Mouse (Mus musculus): ENCODE data around the gene Mrpl37.

Gene Mrpl37

DNA sequence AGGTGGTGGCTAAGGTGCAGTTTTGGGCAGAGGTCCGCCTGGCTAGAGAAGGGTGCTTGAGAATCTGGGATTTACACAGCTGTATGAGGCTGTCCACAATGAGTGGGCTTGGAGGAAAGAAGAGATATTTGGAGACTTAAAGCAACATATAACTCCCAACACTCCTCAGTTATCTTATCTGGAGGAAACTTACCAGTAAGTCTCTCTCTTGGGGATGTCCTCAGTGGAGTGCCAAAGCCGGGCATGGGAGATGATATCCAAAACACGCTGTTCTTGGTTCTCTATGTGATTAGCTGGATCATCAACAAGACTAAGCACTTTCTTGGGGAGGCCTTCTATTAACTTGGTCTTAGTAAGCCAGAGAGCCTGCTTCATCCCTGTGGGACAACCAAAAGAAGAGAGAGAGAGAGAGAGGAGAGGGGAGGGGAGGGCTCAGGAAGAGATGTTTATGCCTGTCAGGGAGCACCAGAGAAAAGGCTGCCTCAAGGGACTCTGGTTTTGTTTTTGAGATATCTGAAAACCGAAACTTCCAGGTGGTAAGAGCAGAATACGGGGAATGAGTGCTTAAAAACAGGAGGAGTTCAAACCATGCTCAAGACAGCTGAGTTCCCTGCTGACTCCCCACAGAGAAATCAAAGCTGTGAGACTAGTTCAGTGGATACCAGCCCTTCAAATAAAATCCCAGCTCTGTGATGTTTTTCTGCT lies 2.1 kb downstream of the Mrpl37 start:
- DNase-seq: no peak

DNA sequence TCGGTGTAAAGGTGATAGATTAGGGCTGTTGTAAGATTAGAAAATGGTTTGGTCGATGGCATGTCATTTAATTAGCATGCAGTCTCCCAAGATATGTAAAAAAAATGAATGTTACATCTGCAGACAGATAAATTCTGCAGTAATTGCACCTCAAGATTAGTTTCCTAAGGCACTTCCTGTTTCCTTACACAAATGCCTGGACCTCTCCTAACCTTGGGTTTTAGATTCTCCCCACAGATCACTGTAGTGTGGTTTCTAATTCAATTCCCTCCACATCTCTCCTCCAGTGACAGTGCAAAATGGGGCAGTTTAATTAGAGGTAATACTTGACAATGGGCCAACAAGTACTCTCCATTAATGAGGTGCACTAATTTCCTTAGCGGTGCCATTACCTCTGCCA lies 3.5 kb downstream of the Mrpl37 start:
- DNase-seq: no peak

DNA sequence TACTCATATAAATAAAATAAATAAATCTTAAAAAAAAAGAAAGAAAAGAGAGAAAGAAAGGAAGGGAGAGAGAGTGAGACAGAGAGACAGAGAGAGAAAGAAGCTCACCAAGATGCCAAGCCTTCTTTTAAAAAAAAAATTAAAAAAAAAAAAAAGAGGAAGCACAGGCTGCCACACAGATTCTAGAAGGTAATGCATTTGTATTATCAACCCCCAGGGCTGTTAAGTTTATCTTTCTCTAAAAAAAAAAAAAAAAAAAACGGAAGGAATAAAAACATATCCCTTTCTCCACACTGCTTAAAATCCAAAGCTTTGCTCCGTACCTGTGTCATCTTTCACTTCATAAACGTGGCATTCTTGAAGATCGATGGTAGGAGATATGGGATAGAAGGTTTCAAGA lies 5.1 kb downstream of the Mrpl37 start:
- no peak for DNase-seq

DNA sequence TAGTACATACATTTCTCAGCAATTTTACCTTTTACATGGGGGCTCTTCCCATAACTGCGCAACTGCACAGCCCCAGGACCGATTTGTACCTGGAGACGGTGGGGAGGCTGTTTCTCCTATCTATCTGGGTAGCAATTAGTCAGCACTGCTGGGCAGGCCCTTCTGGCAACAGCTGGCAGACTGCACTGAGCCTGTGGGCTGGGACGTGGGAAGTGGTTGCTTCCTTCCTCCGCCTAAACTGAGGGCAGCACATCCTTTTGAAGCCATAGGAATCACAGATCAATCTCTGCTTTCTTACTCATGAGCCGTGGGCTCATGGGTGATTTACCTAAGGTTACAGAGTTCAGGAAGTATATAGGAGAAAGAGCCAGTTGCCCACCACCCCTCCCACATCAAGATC lies 7.9 kb downstream of the Mrpl37 start:
- no peak for DNase-seq

DNA sequence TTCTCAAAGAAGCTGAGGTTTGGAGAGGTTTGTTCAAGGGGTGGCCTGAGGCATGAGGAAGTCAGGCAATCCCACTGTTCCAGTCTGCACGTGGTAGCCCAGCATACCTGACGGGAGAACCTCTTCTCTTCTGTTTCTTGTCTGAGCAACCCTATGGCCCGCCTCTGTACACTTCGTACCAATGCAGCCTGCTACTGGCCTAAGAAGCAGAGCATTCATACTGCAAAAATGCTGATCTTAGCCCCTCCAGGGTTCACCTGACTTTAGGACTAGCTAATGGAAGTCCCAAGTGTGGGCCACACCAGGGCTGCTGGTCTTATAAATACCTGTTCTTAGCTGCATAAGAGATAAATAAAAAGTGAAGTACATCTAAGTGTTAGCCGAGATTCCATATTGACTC lies 8.3 kb downstream of the Mrpl37 start:
- DNase-seq: no peak

DNA sequence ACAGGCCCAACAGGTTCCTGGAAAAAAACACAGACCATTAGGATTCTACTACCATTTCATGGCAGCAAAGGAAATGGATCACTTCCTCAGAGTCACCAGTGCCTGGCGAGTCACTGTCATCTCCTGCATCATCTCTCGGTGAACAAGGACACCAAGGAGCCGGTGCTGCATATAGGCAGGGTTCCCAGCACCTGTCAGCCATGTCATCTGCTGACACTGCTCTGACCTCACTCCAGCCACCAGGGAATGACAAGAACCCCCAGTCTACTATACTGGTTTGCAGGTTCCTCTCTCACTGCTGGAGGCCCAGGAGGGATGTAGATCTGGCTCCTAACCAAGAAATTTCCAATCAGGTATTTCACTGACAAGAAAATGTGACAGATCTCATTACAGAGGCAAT lies 10.6 kb downstream of the Mrpl37 start:
- no peak for DNase-seq

DNA sequence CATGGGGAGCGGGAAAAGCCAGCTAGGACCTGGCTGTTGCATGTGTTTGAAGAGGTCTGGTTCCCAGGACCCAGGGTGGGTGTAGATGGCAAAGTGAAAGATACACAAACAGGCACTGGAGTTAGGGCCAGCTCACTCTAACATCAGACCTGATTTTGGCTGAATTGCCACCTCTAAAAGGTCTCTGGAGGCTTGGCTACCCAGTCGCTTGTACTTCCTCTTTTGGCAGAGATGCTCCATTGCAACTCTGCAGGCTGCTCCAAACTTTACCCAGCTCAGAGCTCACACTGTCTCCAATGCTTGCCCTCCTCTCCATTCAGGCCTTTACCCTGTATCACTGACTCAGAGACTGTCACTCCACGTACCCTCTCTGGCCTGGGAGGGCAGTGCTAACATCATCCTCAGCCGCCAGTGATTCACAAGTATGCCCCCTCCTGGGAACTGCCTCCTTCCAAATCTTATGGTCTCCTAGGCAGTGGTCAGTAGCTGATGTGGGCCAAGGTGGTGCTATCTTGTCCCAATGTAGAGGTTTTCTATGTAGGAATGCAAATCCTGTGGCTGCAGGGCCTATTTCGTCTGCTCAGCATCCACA lies 13.6 kb downstream of the Mrpl37 start:
- no peak for DNase-seq

DNA sequence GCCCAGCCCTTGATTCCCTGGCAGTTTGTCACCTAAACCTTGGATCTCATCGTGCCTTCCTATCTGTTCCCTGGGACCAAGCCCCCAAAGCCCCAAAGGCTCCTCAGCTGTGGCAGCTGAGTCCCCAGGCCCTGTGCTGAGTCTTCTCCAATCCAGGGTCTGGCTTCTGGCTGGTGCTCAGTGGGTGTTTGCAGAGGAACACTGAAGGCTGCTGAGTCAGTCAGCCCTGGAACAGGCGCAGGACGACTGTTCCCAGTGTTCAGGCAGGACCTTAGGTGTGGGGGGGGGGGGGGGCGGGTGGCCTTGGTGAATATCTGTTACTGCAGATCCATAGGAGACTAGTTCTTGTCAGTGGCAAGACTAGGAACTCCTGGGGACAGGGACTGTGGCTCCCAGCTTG lies 14.8 kb downstream of the Mrpl37 start:
- no peak for DNase-seq

DNA sequence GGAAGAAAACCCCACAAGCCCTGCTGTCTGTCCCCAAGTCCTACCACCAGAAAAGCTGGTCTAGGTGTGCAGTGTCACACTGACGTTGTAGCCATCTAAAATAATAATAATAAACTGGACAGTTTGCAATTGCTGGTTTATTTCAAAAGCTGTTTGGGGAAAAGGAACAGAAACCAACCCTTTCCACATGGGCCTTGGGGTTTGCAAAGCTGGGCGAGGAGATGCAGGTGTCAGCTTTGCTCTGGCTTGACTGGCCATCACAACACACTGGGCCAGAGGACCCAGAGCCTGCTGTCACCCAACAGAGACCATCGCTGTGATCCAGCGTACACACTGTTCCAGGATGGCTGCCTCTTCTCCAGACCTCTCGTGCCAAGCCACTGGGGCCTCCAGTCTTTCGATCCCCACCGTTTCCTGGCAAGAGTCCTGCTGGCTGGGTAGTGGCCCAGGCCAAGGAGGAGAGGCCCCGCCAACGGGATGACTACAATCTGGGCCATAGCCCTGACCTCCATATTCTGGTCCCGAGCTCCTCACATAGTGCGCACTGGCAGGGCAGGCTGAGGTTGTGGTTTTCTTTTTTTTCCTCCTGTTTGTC lies 18.0 kb downstream of the Mrpl37 start:
- DNase-seq: no peak

DNA sequence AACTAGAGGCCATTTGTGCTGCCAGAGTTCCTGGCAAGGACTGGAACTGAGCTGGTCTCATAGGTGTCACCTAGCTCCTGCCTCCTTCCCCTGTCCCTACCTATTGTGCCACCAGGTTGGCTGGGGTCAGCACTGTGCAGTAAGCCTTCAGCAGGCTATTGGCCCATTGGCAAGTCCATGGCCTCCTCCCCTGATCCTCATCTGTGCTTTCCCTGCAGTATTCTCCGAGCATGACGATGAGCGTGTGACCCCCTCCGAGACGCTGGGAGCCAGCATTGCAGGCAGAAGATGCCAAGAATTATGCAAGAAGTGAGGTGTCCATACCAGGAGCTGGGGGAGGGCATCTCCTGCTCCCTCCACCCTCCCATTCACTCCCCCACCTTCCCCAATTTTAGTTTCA lies 18.9 kb downstream of the Mrpl37 start:
- no peak for DNase-seq

DNA sequence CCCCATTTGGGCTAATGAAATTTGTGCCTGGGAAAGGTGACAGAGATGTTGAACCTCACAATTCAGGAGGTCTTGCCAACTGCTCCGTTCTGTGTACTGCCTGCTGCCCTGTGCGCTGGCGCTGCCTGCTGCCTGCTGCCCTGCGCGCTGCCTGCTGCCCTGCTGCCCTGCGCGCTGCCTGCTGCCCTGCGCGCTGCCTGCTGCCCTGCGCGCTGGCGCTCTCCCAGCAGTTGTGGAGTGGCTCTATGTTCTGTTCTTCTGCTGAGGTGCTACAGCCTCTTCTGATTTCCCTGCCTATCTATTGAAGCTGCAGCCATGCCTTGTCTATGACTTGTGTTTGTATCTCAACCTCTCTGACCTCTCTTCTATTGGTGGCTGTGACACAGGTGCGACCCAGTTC lies 21.5 kb downstream of the Mrpl37 start:
- DNase-seq: no peak

DNA sequence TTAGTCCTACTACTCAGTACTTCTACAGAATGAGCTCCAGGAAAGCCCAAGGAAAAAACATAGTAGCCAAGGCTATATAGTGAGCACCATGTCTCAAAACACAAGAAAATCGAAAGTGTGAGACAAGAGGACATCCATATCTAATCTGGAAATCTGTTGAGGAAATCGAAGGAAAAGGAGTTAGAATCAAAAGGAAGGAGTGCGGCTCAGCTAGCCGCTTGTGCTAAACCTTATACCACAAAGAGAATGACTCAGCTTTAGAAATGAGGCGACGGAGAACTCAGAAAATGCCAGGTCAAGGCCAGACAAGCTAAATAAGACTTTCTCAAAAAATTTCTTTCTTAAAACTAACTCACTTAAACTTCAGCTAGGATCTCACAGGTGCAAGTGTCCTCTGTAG lies 24.4 kb downstream of the Mrpl37 start:
- DNase-seq: no peak

DNA sequence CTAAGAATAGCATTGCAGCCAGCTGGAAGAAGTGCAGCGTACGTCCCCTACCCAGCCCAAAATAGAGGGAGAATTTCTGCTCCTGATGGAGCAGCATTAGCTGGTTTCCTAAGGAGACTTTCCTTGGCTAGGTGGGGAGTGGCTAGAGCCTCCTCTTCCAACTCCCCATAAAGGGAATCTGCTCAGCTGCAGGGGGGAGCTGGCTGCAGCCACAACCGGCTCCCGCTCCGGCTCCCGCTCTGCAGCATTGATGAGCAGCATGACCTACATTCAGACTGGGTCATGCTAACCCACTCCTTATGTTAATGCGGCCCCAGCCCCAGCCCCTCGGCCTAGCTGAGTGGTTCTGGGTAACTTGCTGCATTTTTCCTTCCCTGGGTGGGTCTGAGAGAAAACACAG lies 27.4 kb downstream of the Mrpl37 start:
- no peak for DNase-seq

DNA sequence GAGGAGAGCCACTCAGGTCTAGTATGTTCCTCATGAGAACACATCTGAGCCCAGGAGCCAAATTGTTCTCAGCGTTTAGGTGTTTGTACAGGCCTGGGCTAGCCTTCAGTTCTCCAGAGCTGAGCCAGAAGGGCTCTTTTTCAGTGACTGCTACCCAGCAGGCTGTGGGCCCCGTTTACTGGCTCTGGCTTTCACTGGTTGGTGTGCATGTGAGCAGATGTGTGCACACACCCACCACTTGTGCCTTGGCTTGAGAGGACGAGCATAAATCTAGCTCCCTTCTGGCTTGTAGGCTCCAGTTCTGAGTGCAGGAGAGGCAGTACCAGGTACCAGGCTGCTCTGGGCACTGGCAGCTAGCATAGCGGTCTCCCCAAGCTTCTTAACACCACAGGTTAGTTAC lies 28.4 kb downstream of the Mrpl37 start:
- DNase-seq: no peak

DNA sequence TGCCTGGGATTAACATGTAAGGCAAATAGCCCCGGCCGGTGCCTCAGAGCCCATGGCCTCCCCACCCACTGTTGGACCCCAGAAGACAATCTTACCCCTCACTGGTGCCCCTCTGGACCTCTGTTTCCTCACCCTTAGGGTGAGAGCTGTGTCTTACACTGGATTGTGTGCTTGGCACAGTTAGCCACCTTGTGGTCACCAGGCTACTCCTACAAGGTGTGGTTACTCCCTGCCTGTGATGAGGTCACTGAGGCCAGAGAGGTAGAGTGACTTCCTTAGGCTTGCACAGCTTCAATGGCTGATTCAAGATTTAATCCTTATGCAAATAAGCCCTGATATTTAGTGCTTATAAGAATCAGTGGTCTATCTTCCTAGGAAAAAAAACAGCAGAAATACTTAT lies 29.7 kb downstream of the Mrpl37 start:
- DNase-seq: no peak

DNA sequence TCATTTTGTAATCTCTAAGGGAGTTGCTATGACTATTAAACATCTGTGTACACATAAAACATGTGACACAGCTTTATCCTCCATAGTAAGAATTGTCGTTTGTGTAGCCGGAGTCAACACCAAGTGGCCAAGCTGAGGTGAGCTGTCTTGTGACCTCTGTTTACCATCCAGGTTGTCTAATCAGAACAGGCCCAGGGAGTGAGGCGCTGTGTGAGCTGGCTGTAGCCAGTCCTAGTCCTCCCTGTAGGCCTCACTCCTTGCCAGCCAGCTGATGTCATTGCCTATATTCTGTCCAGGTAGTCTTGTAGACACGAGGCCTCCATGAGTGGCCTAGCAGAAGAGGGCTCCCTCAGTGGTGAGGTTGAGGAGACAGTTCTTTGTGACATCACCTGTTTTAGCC lies 31.0 kb downstream of the Mrpl37 start:
- no peak for DNase-seq

DNA sequence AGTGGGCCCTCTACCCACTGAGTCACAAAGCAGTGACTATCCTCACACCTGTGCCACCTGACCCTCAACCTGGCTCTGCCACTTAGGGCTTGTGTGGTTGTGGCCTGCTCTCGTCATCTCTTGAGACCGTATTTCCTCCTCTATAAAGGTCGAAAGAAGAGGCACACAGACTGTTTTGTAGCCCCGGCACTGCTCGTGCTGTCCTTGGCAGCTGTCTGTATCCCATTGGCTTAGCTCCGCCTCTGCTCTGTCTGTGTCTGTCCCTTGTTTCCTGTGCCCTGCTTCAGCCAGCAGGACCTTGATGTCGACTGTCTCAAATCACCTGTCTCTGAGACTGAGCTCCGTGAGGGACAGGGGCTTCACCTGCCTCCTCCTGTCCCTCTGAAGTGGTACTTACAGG lies 40.2 kb downstream of the Mrpl37 start:
- DNase-seq: no peak

DNA sequence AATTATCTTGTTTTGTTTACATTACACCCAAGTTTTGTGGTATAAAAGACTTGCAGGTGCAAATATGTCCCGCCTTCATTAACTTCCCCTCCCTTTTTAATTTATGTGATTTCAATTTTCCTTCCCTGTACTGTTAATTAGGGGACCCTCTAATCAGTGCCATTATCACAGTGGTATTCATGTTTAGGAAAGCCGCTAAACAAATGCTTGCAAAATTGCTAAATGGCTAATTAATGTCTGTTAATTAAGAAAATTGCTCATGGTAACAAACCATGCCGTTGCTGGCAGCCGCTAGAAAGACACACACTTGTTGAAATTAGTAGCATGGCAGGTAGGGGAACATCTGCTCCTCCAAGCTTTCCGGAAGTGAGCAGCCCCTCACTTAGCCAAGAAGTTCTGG lies 41.3 kb downstream of the Mrpl37 start:
- no peak for DNase-seq

DNA sequence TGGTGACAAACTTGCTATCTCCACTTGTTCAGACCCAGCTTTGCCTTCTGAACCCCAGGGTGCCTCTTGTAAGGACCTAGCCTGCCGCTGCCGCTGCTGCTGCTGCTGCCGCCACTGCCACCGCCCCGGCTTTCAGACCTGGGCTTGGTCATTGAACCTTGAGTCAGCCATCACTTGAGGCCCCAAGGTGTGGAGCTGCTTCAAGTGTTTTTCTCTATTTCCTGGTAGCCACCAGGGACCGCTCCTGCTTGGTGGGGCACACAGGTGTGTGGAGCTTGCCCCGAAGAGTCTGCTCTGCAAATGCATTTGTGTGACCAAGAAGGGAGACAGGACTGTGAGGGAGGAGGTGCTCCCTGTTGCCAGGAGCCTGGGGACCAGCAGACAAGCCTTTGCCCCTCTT lies 41.8 kb downstream of the Mrpl37 start:
- DNase-seq: no peak

DNA sequence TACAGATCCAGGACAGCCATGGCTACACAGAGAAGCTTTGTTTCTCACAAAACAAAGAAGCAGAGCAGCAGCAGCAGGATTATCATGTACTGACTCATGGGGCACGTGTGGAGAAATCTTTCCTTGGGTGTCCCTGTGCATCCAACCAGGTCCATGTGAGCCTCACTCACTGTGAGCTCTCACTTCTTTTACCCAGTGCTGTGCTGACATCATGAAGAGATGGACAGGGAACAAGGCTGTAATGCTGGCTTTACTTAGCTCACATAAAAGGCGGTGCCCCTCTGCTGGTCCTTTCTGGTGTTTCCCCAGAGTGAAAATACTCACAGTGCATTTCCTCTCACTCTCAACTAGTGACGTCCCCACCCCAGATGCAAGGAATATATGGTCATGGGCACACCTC lies 45.2 kb downstream of the Mrpl37 start:
- no peak for DNase-seq

DNA sequence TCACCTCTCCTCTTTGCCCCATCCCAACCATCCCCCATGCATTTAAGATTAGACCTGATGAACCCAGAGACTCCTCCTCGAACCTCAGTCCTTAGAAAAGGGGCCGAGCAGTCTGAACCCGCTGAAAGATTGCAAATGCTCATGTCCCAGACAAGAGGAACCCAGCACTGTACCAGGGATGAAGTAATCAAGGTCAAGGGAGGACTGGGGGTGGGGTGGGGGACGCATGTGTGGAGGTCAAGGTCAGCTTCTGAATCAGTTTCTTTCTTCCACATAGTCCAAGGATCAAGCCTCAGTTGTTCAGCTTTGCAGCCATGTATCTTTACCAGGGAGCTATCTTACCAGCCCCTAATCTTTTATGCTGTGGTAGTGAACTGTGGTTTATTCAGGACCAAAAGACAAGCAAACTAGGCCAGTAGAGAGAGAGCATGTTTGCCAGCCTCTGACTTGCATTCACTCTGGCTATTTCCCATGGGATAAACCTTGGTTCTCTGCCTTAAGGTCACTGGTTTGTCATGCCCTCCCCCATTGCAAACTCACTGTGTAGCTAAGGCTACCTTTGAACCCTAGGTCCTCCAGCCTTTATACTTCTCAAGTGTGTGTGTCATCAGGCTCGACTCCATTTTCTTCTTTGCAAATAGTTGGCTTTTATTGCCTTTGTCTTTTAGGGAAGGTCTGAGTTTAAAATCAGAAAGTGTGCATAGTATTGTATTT lies 46.2 kb downstream of the Mrpl37 start:
- no peak for DNase-seq

DNA sequence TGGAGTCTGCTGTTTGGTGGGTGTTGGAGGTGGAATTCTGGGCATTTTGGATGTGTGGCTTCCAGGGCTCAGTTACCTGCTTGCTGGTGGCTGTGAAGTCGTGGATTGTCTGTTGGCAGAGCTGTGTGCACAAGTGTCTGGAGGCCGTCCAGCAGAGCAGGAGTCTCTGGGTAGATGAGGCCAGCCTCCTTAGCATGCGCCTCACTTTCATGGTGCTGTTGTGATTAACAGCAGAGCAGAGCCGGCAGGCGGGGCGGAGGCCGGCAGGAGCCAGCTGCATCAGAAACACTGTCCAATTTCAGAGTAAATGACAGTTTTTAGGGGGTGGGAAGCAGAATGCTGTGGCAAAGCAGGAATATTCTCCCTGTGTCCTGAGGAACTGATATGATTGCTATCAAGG lies 47.6 kb downstream of the Mrpl37 start:
- DNase-seq: no peak

DNA sequence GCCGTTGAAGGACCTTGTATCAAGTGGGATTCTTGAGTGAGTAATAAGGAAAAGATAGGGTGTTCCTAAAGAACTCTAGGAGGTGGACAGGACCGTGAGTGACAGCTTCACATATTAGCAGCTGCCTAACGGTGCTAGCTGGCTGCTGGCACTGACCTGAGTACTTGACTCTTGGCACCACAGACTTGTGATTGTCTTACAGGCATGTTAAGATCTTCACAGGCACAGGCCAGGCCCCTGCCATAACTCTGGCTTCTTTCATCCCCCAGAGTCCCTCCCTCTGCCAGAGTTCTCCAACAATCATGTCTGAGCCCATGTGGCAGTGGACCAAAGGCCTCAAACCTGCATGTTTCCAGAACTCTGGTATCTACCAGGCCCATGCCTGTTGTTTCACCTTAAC lies 48.1 kb downstream of the Mrpl37 start:
- no peak for DNase-seq

DNA sequence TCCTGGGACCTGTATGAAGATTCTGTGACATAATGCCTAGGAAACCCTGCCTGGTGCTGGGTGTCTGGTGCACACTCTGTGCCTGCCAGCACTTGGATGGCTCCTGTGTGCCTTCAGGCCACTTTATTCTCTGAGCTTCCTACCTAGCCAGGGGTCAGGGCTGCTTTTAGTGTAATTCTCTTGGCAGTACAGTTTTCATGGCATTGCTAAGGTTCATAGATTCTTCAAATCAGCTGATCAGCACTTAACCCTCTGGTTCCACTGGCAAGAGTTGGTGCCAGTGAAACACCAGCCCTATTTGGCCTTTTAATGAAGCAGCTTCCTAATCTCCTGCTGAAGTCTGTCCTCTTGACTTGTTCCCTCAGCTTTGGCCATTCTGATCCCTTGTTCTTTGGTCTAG lies 49.4 kb downstream of the Mrpl37 start:
- DNase-seq: no peak

Measured in kidney, adult 18-20 months (tissue).